Mouse (Mus musculus): ENCODE data around the gene Rsph9. TPM values are rescaled to one million over a fixed set of nuclear protein-coding genes. Genes with fewer than 3 reads are reported as not detected.

Gene Rsph9
- total and polyA plus RNA-seq, 3 experiments = not detected

GRCm38 (mm10) chr17:46104487-46104886 is 39.5 kb downstream of the Rsph9 start:
- Histone ChIP-seq H3K27me3 (ENCODE audit: insufficient read depth, low read length) (peaks cover 48% of the 10 kb centered on the region), H3K36me3 (replicated peaks) (no peaks in the 10 kb centered on the region), H3K4me1 (ENCODE audit: insufficient read depth, low read depth, low read length) (0 out of 2 replicates have a peak, but pooled peaks cover 2% of the 10 kb centered on the region), H3K4me3 (ENCODE audit: low read depth, low read length) (no peak overlapping the region), H3K9me3 (replicated peaks) (no peaks in the 10 kb centered on the region)
- DNase-seq (ENCODE audit: low spot score) = no peak
- TF ChIP-seq CTCF (IDR thresholded peaks at IDR 0.05; ENCODE audit: low read depth, low read length) = no peak
- TF ChIP-seq TAL1 (conservative IDR thresholded peaks at IDR 0.05; ENCODE audit: low read depth, low read length) = no peak
- TF ChIP-seq GATA1 (IDR thresholded peaks at IDR 0.05; ENCODE audit: borderline replicate concordance, low read length) = no peak
- no peak for TF ChIP-seq GATA2 (IDR thresholded peaks at IDR 0.05; ENCODE audit: borderline replicate concordance, low read depth, low read length)
- no peak for TF ChIP-seq POLR2AphosphoS5 (IDR thresholded peaks at IDR 0.05; ENCODE audit: insufficient replicate concordance, low read depth, low read length)
- ATAC-seq (ENCODE audit: extremely low read depth, insufficient number of reproducible peaks, low FRiP score, poor library complexity, severe bottlenecking) = no peak

GRCm38 (mm10) chr17:46102608-46103159 is 41.3 kb downstream of the Rsph9 start:
- no peak for TF ChIP-seq GATA1 (IDR thresholded peaks at IDR 0.05; ENCODE audit: borderline replicate concordance, low read length)
- no peak for TF ChIP-seq CTCF (IDR thresholded peaks at IDR 0.05; ENCODE audit: low read depth, low read length)
- no peak for TF ChIP-seq POLR2AphosphoS5 (IDR thresholded peaks at IDR 0.05; ENCODE audit: insufficient replicate concordance, low read depth, low read length)
- TF ChIP-seq TAL1 (conservative IDR thresholded peaks at IDR 0.05; ENCODE audit: low read depth, low read length) = no peak
- TF ChIP-seq GATA2 (IDR thresholded peaks at IDR 0.05; ENCODE audit: borderline replicate concordance, low read depth, low read length) = no peak
- ATAC-seq (ENCODE audit: extremely low read depth, insufficient number of reproducible peaks, low FRiP score, poor library complexity, severe bottlenecking) (no peak), DNase-seq (ENCODE audit: low spot score) (no peak)
- no peak overlapping the region for H3K4me3 ChIP-seq (ENCODE audit: low read depth, low read length)
- H3K27me3 ChIP-seq (ENCODE audit: insufficient read depth, low read length) = peaks cover 52% of the 10 kb centered on the region
- no peaks in the 10 kb centered on the region for H3K9me3 ChIP-seq (replicated peaks)
- no peaks in the 10 kb centered on the region for H3K36me3 ChIP-seq (replicated peaks)
- H3K4me1 ChIP-seq (ENCODE audit: insufficient read depth, low read depth, low read length) = no peaks in the 10 kb centered on the region

- no peak for ATAC-seq (ENCODE audit: extremely low read depth, insufficient number of reproducible peaks, low FRiP score, poor library complexity, severe bottlenecking)
- no peaks in the 10 kb centered on the region for H3K9me3 ChIP-seq (replicated peaks)
- H3K36me3 ChIP-seq (replicated peaks) = no peaks in the 10 kb centered on the region
- no peak for TF ChIP-seq POLR2AphosphoS5 (IDR thresholded peaks at IDR 0.05; ENCODE audit: insufficient replicate concordance, low read depth, low read length)
- no peak for TF ChIP-seq GATA2 (IDR thresholded peaks at IDR 0.05; ENCODE audit: borderline replicate concordance, low read depth, low read length)
- no peak for TF ChIP-seq GATA1 (IDR thresholded peaks at IDR 0.05; ENCODE audit: borderline replicate concordance, low read length)
- TF ChIP-seq TAL1 (conservative IDR thresholded peaks at IDR 0.05; ENCODE audit: low read depth, low read length) = no peak
- TF ChIP-seq CTCF (IDR thresholded peaks at IDR 0.05; ENCODE audit: low read depth, low read length) = no peak
- no peak overlapping the region for H3K4me3 ChIP-seq (ENCODE audit: low read depth, low read length)
- H3K27me3 ChIP-seq (ENCODE audit: insufficient read depth, low read length) = peaks cover 47% of the 10 kb centered on the region
- no peaks in the 10 kb centered on the region for H3K4me1 ChIP-seq (ENCODE audit: insufficient read depth, low read depth, low read length)
- DNase-seq (ENCODE audit: low spot score) = no peak
Observed at GRCm38 (mm10) chr17:46101906-46102305, 42.1 kb downstream of the Rsph9 start.

- no peak for DNase-seq (ENCODE audit: low spot score)
- TF ChIP-seq TAL1 (conservative IDR thresholded peaks at IDR 0.05; ENCODE audit: low read depth, low read length) = no peak
- TF ChIP-seq GATA1 (IDR thresholded peaks at IDR 0.05; ENCODE audit: borderline replicate concordance, low read length) = no peak
- TF ChIP-seq POLR2AphosphoS5 (IDR thresholded peaks at IDR 0.05; ENCODE audit: insufficient replicate concordance, low read depth, low read length) = no peak
- H3K4me3 ChIP-seq (ENCODE audit: low read depth, low read length) = no peak overlapping the region
Observed at GRCm38 (mm10) chr17:46098525-46098924, 45.5 kb downstream of the Rsph9 start.

GRCm38 (mm10) chr17:46091899-46092298 is 52.1 kb downstream of the Rsph9 start:
- peaks cover 48% of the 10 kb centered on the region for H3K27me3 ChIP-seq (ENCODE audit: insufficient read depth, low read length)
- no peaks in the 10 kb centered on the region for H3K36me3 ChIP-seq (replicated peaks)
- no peak for DNase-seq (ENCODE audit: low spot score)
- no peaks in the 10 kb centered on the region for H3K4me1 ChIP-seq (ENCODE audit: insufficient read depth, low read depth, low read length)
- no peak overlapping the region for H3K4me3 ChIP-seq (ENCODE audit: low read depth, low read length)
- no peak for ATAC-seq (ENCODE audit: extremely low read depth, insufficient number of reproducible peaks, low FRiP score, poor library complexity, severe bottlenecking)
- no peak for TF ChIP-seq GATA1 (IDR thresholded peaks at IDR 0.05; ENCODE audit: borderline replicate concordance, low read length)
- no peak for TF ChIP-seq CTCF (IDR thresholded peaks at IDR 0.05; ENCODE audit: low read depth, low read length)
- TF ChIP-seq GATA2 (IDR thresholded peaks at IDR 0.05; ENCODE audit: borderline replicate concordance, low read depth, low read length) = no peak
- no peak for TF ChIP-seq TAL1 (conservative IDR thresholded peaks at IDR 0.05; ENCODE audit: low read depth, low read length)
- TF ChIP-seq POLR2AphosphoS5 (IDR thresholded peaks at IDR 0.05; ENCODE audit: insufficient replicate concordance, low read depth, low read length) = no peak
- H3K9me3 ChIP-seq (replicated peaks) = no peaks in the 10 kb centered on the region

More at GRCm38 (mm10) chr17:46098525-46098924, 45.5 kb downstream of the Rsph9 start:
- no peaks in the 10 kb centered on the region for H3K4me1 ChIP-seq (ENCODE audit: insufficient read depth, low read depth, low read length)
- H3K36me3 ChIP-seq (replicated peaks) = no peaks in the 10 kb centered on the region
- peaks cover 48% of the 10 kb centered on the region for H3K27me3 ChIP-seq (ENCODE audit: insufficient read depth, low read length)
- no peaks in the 10 kb centered on the region for H3K9me3 ChIP-seq (replicated peaks)
- ATAC-seq (ENCODE audit: extremely low read depth, insufficient number of reproducible peaks, low FRiP score, poor library complexity, severe bottlenecking) = no peak

GRCm38 (mm10) chr17:46091351-46091750 is 52.7 kb downstream of the Rsph9 start:
- Histone ChIP-seq H3K36me3 (replicated peaks) (no peaks in the 10 kb centered on the region), H3K9me3 (replicated peaks) (no peaks in the 10 kb centered on the region), H3K4me1 (ENCODE audit: insufficient read depth, low read depth, low read length) (peaks cover 5% of the 10 kb centered on the region), H3K27me3 (ENCODE audit: insufficient read depth, low read length) (peaks cover 42% of the 10 kb centered on the region), H3K4me3 (ENCODE audit: low read depth, low read length) (no peak overlapping the region)
- no peak for DNase-seq (ENCODE audit: low spot score)
- ATAC-seq (ENCODE audit: extremely low read depth, insufficient number of reproducible peaks, low FRiP score, poor library complexity, severe bottlenecking) = no peak
- TF ChIP-seq GATA2 (IDR thresholded peaks at IDR 0.05; ENCODE audit: borderline replicate concordance, low read depth, low read length) = no peak
- no peak for TF ChIP-seq GATA1 (IDR thresholded peaks at IDR 0.05; ENCODE audit: borderline replicate concordance, low read length)
- no peak for TF ChIP-seq TAL1 (conservative IDR thresholded peaks at IDR 0.05; ENCODE audit: low read depth, low read length)
- no peak for TF ChIP-seq CTCF (IDR thresholded peaks at IDR 0.05; ENCODE audit: low read depth, low read length)
- no peak for TF ChIP-seq POLR2AphosphoS5 (IDR thresholded peaks at IDR 0.05; ENCODE audit: insufficient replicate concordance, low read depth, low read length)

Measured in G1E (cell line).